Mouse (Mus musculus): ENCODE results near the gene Mettl24. TPM values are rescaled to one million over a fixed set of nuclear protein-coding genes. Genes with fewer than 3 reads are reported as not detected.

Gene Mettl24
- polyA plus RNA-seq, 1 experiment, result 0.62 TPM

DNA sequence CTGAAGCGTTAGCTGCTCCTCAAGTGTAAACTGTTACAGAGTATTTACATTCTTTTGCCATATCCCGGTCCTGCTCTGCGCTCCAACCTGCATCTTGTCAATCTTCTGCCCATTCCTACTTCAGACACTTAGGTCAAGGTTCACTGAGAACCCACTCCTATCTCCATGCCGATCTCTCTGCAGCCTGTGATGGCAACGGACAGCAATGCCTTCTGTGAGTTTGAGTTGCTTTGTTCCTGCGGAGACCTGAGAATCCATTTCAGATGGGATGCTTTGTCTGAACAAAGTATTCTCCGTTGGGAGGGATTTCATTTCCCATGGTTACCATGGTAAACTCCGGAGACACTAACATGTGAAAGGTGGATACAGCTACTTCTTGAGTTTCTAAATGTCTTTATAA lies 2.6 kb downstream of the Mettl24 start:
- no peak overlapping the region for H3K27ac ChIP-seq (ENCODE audit: insufficient read depth, low read length)
- H3K4me1 ChIP-seq (ENCODE audit: control insufficient read depth, insufficient read depth, low read length), result peaks cover 8% of the 10 kb centered on the region
- no peak for DNase-seq
- no peak overlapping the region for H3K4me3 ChIP-seq (replicated peaks; ENCODE audit: insufficient read depth, low read depth, low read length)
- no peak for TF ChIP-seq POLR2A (IDR thresholded peaks at IDR 0.05; ENCODE audit: borderline replicate concordance, insufficient read depth, low read length)
- no peak for TF ChIP-seq CTCF (IDR thresholded peaks at IDR 0.05; ENCODE audit: borderline replicate concordance, insufficient read depth, low read depth, low read length)
- 70% methylated on average over 8 of the region's 8 CpGs for WGBS
- H3K27me3 ChIP-seq (ENCODE audit: control insufficient read depth, insufficient read depth, low read length), result no peaks in the 10 kb centered on the region

GRCm38 (mm10) chr10:40686976-40687375 lies 3.9 kb downstream of the Mettl24 start:
- TF ChIP-seq CTCF (IDR thresholded peaks at IDR 0.05; ENCODE audit: borderline replicate concordance, insufficient read depth, low read depth, low read length) (no peak), POLR2A (IDR thresholded peaks at IDR 0.05; ENCODE audit: borderline replicate concordance, insufficient read depth, low read length) (no peak)
- Histone ChIP-seq H3K27ac (ENCODE audit: insufficient read depth, low read length) (no peak overlapping the region), H3K27me3 (ENCODE audit: control insufficient read depth, insufficient read depth, low read length) (no peaks in the 10 kb centered on the region), H3K4me3 (replicated peaks; ENCODE audit: insufficient read depth, low read depth, low read length) (no peak overlapping the region), H3K4me1 (ENCODE audit: control insufficient read depth, insufficient read depth, low read length) (peaks cover 7% of the 10 kb centered on the region)
- DNase-seq, result no peak
- 61% methylated on average over 4 of the region's 4 CpGs for WGBS

DNA sequence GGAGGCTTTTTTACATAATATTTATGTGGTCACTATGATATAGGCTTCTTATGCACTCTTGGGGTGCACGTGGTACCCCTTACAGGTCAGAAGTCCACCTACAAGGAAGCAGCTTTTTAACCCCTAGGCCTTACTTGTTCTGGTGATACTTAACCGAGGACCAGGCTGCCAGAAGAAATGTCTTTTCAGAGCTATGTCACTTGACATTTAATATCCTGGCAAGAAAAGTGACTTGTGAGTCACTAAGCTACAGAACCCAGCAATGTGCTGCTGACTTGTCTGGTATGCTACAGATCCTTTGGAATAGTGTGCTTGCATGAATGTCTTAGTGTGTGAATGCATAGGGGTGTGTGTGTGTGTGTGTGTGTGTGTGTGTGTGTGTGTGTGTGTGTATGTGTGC lies 4.3 kb downstream of the Mettl24 start:
- H3K27ac ChIP-seq (ENCODE audit: insufficient read depth, low read length), result no peak overlapping the region

GRCm38 (mm10) chr10:40688266-40688665 lies 5.2 kb downstream of the Mettl24 start:
- TF ChIP-seq POLR2A (IDR thresholded peaks at IDR 0.05; ENCODE audit: borderline replicate concordance, insufficient read depth, low read length), result no peak
- H3K27ac ChIP-seq (ENCODE audit: insufficient read depth, low read length), result no peak overlapping the region
- no peaks in the 10 kb centered on the region for H3K27me3 ChIP-seq (ENCODE audit: control insufficient read depth, insufficient read depth, low read length)
- 22% methylated on average over 6 of the region's 6 CpGs for WGBS
- DNase-seq, result peak in 1 of 2 experiments; percentile 25
- no peak overlapping the region for H3K4me3 ChIP-seq (replicated peaks; ENCODE audit: insufficient read depth, low read depth, low read length)
- peaks cover 5% of the 10 kb centered on the region for H3K4me1 ChIP-seq (ENCODE audit: control insufficient read depth, insufficient read depth, low read length)

More for the DNA sequence above, 4.3 kb downstream of the Mettl24 start:
- no peak for DNase-seq
- no peak for TF ChIP-seq CTCF (IDR thresholded peaks at IDR 0.05; ENCODE audit: borderline replicate concordance, insufficient read depth, low read depth, low read length)
- no peak for TF ChIP-seq POLR2A (IDR thresholded peaks at IDR 0.05; ENCODE audit: borderline replicate concordance, insufficient read depth, low read length)
- Histone ChIP-seq H3K4me3 (replicated peaks; ENCODE audit: insufficient read depth, low read depth, low read length) (no peak overlapping the region), H3K4me1 (ENCODE audit: control insufficient read depth, insufficient read depth, low read length) (peaks cover 5% of the 10 kb centered on the region), H3K27me3 (ENCODE audit: control insufficient read depth, insufficient read depth, low read length) (no peaks in the 10 kb centered on the region)
- WGBS, result 62% methylated on average over 2 of the region's 2 CpGs

GRCm38 (mm10) chr10:40688873-40689272 lies 5.8 kb downstream of the Mettl24 start:
- DNase-seq, result no peak
- Histone ChIP-seq H3K27ac (ENCODE audit: insufficient read depth, low read length) (no peak overlapping the region), H3K27me3 (ENCODE audit: control insufficient read depth, insufficient read depth, low read length) (no peaks in the 10 kb centered on the region), H3K4me3 (replicated peaks; ENCODE audit: insufficient read depth, low read depth, low read length) (no peak overlapping the region), H3K4me1 (ENCODE audit: control insufficient read depth, insufficient read depth, low read length) (peaks cover 5% of the 10 kb centered on the region)
- WGBS, result 67% methylated on average over 1 of the region's 1 CpGs
- TF ChIP-seq POLR2A (IDR thresholded peaks at IDR 0.05; ENCODE audit: borderline replicate concordance, insufficient read depth, low read length) (no peak), CTCF (IDR thresholded peaks at IDR 0.05; ENCODE audit: borderline replicate concordance, insufficient read depth, low read depth, low read length) (no peak)

DNA sequence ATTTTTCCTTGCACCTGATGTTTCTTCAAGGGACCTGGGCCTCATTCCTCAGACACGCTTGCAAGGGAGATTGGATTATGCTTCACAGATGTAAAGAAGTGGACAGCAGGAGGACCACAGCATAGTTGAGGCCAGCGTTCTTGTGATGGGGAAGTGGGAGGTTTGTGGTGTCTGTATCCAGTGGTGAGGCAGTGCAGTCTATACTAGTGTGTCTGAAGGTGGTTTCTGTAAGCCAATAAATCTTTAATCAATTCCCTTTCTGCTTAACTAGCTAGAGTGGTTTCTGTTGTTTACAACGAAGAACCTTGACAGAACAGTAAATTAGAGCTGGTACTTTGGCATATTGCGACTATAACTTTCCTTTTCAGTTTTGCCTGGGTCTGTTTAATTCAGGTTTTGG lies 15.6 kb downstream of the Mettl24 start:
- DNase-seq, result no peak
- Histone ChIP-seq H3K4me1 (ENCODE audit: control insufficient read depth, insufficient read depth, low read length) (no peaks in the 10 kb centered on the region), H3K27ac (ENCODE audit: insufficient read depth, low read length) (no peak overlapping the region), H3K4me3 (replicated peaks; ENCODE audit: insufficient read depth, low read depth, low read length) (no peak overlapping the region), H3K27me3 (ENCODE audit: control insufficient read depth, insufficient read depth, low read length) (no peaks in the 10 kb centered on the region)
- TF ChIP-seq CTCF (IDR thresholded peaks at IDR 0.05; ENCODE audit: borderline replicate concordance, insufficient read depth, low read depth, low read length) (no peak), POLR2A (IDR thresholded peaks at IDR 0.05; ENCODE audit: borderline replicate concordance, insufficient read depth, low read length) (no peak)
- 81% methylated on average over 4 of the region's 4 CpGs for WGBS

DNA sequence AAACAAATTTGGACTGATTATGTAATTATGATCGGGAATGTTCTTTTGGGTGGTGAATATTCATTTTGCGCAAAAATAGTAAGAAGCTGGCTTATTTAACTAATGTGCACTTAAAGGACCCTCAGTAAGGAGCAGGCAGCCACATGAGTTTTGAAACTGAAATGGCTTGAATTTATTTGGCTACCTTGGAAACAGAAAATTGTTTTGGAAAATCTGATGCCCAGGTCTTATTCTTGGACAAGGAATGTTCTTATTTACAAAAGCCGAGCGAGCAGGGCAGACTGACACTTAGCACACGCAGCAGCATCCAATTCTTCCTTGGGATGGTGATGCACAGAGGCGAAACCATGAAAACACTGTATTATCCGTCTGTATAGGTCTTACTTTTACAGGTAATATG lies 28.0 kb downstream of the Mettl24 start:
- no peak for DNase-seq
- H3K27ac ChIP-seq (ENCODE audit: insufficient read depth, low read length), result no peak overlapping the region
- TF ChIP-seq POLR2A (IDR thresholded peaks at IDR 0.05; ENCODE audit: borderline replicate concordance, insufficient read depth, low read length) (no peak), CTCF (IDR thresholded peaks at IDR 0.05; ENCODE audit: borderline replicate concordance, insufficient read depth, low read depth, low read length) (no peak)
- no peak overlapping the region for H3K4me3 ChIP-seq (replicated peaks; ENCODE audit: insufficient read depth, low read depth, low read length)
- 87% methylated on average over 7 of the region's 7 CpGs for WGBS
- H3K27me3 ChIP-seq (ENCODE audit: control insufficient read depth, insufficient read depth, low read length), result no peaks in the 10 kb centered on the region
- no peaks in the 10 kb centered on the region for H3K4me1 ChIP-seq (ENCODE audit: control insufficient read depth, insufficient read depth, low read length)

- Histone ChIP-seq H3K27me3 (ENCODE audit: control insufficient read depth, insufficient read depth, low read length) (no peaks in the 10 kb centered on the region), H3K4me1 (ENCODE audit: control insufficient read depth, insufficient read depth, low read length) (no peaks in the 10 kb centered on the region), H3K4me3 (replicated peaks; ENCODE audit: insufficient read depth, low read depth, low read length) (no peak overlapping the region), H3K27ac (ENCODE audit: insufficient read depth, low read length) (no peak overlapping the region)
- DNase-seq, result no peak
- TF ChIP-seq POLR2A (IDR thresholded peaks at IDR 0.05; ENCODE audit: borderline replicate concordance, insufficient read depth, low read length), result no peak
- TF ChIP-seq CTCF (IDR thresholded peaks at IDR 0.05; ENCODE audit: borderline replicate concordance, insufficient read depth, low read depth, low read length), result no peak
- 48% methylated on average over 9 of the region's 9 CpGs for WGBS
Observed at GRCm38 (mm10) chr10:40713018-40713608, 30.0 kb downstream of the Mettl24 start.

Measured in cerebellum, adult 2 months (tissue).